Mouse (Mus musculus): Measurements from ENCODE around the gene Ppp1r3e. TPM values are rescaled to one million over a fixed set of nuclear protein-coding genes. Genes with fewer than 3 reads are reported as not detected.
A peak's percentile ranks its signal among the peaks of the same experiment; 100 is the strongest.

Gene Ppp1r3e
- polyA plus RNA-seq, 1 experiment, result 22.1 TPM

- peak; percentile 54; the same call in 1 of the 2 replicates for TF ChIP-seq POLR2A (IDR thresholded peaks at IDR 0.05; ENCODE audit: borderline replicate concordance, insufficient read depth, low read length)
- no peak for TF ChIP-seq CTCF (IDR thresholded peaks at IDR 0.05; ENCODE audit: borderline replicate concordance, insufficient read depth, low read depth, low read length)
- no peaks in the 10 kb centered on the region for H3K27me3 ChIP-seq (ENCODE audit: control insufficient read depth, insufficient read depth, low read length)
- 1% methylated on average over 38 of the region's 38 CpGs for WGBS
- DNase-seq, result peak; percentile 99 to 100
- no peak overlapping the region for H3K27ac ChIP-seq (ENCODE audit: insufficient read depth, low read length)
- no peaks in the 10 kb centered on the region for H3K4me1 ChIP-seq (ENCODE audit: control insufficient read depth, insufficient read depth, low read length)
- peak overlapping the region; percentile 50 for H3K4me3 ChIP-seq (replicated peaks; ENCODE audit: insufficient read depth, low read depth, low read length)
These were observed 16.4 kb upstream of the Ppp1r3e start for GRCm38 (mm10) chr14:54893651-54894181.

DNA sequence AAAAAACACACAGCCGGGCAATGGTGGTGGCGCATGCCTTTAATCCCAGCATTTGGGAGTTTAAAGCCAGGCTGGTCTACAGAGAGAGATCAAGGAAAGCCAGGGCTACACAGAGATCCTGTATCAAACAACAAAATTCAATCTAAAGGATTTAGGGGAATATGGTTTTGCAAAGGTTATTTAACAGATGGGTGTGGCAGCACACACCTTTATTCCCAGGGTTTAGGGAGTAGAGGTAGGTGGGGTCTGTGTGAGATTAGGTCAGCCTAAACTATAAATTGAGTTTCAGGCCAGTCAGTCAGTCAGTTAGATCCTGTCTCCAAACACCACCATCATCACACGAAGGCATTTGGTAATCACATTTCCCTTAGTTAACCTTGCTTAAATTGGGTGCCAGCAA, 14.8 kb upstream of the Ppp1r3e start, which contains the start of gene Pabpn1:
TSS of gene Pabpn1 (plus strand) at position 301 of the 400 bp plus-strand sequence.
- no peaks in the 10 kb centered on the region for H3K27me3 ChIP-seq (ENCODE audit: control insufficient read depth, insufficient read depth, low read length)
- peak within 1 kb of the TSS; percentile 50 for H3K4me3 ChIP-seq (replicated peaks; ENCODE audit: insufficient read depth, low read depth, low read length)
- no peak for DNase-seq
- H3K27ac ChIP-seq (ENCODE audit: insufficient read depth, low read length), result no peak within 1 kb of the TSS
- TF ChIP-seq POLR2A (IDR thresholded peaks at IDR 0.05; ENCODE audit: borderline replicate concordance, insufficient read depth, low read length), result no peak
- TF ChIP-seq CTCF (IDR thresholded peaks at IDR 0.05; ENCODE audit: borderline replicate concordance, insufficient read depth, low read depth, low read length), result no peak
- H3K4me1 ChIP-seq (ENCODE audit: control insufficient read depth, insufficient read depth, low read length), result no peaks in the 10 kb centered on the region
- WGBS, result 94% methylated on average over 3 of the region's 3 CpGs

DNA sequence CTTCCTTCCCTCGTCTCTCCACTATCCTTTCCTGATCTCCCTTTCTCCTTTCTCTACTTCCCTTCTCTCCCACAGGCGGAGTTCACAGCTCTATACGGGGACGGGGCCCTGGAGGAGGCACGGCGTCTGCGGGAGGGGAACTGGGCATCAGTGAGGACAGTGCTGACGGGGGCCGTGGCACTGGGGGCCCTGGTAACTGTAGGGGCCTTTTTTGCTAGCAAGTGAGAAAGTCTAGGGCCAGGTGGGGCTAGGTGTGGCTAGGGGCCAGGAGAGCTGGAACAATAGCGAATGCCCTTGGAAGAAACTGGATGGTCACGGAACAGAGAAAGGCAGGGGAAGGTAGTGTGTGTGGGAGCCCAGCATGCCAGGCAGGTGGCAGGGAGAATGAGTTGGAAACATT, 8.0 kb upstream of the Ppp1r3e start:
- peaks cover 7% of the 10 kb centered on the region; the same call in 1 of the 2 replicates for H3K4me1 ChIP-seq (ENCODE audit: control insufficient read depth, insufficient read depth, low read length)
- H3K27me3 ChIP-seq (ENCODE audit: control insufficient read depth, insufficient read depth, low read length), result no peaks in the 10 kb centered on the region
- TF ChIP-seq CTCF (IDR thresholded peaks at IDR 0.05; ENCODE audit: borderline replicate concordance, insufficient read depth, low read depth, low read length), result no peak
- no peak for DNase-seq
- WGBS, result 82% methylated on average over 11 of the region's 11 CpGs
- H3K27ac ChIP-seq (ENCODE audit: insufficient read depth, low read length), result no peak overlapping the region
- H3K4me3 ChIP-seq (replicated peaks; ENCODE audit: insufficient read depth, low read depth, low read length), result no peak overlapping the region

- Histone ChIP-seq H3K4me3 (replicated peaks; ENCODE audit: insufficient read depth, low read depth, low read length) (peak overlapping the region; percentile 89), H3K27me3 (ENCODE audit: control insufficient read depth, insufficient read depth, low read length) (no peaks in the 10 kb centered on the region), H3K27ac (ENCODE audit: insufficient read depth, low read length) (peak overlapping the region; percentile 72), H3K4me1 (ENCODE audit: control insufficient read depth, insufficient read depth, low read length) (peaks cover 7% of the 10 kb centered on the region; the same call in 1 of the 2 replicates)
- WGBS, result 25% methylated on average over 21 of the region's 21 CpGs
- DNase-seq, result no peak
- TF ChIP-seq CTCF (IDR thresholded peaks at IDR 0.05; ENCODE audit: borderline replicate concordance, insufficient read depth, low read depth, low read length) (no peak), POLR2A (IDR thresholded peaks at IDR 0.05; ENCODE audit: borderline replicate concordance, insufficient read depth, low read length) (no peak)
These were observed 6.8 kb upstream of the Ppp1r3e start for GRCm38 (mm10) chr14:54884022-54884712.

DNA sequence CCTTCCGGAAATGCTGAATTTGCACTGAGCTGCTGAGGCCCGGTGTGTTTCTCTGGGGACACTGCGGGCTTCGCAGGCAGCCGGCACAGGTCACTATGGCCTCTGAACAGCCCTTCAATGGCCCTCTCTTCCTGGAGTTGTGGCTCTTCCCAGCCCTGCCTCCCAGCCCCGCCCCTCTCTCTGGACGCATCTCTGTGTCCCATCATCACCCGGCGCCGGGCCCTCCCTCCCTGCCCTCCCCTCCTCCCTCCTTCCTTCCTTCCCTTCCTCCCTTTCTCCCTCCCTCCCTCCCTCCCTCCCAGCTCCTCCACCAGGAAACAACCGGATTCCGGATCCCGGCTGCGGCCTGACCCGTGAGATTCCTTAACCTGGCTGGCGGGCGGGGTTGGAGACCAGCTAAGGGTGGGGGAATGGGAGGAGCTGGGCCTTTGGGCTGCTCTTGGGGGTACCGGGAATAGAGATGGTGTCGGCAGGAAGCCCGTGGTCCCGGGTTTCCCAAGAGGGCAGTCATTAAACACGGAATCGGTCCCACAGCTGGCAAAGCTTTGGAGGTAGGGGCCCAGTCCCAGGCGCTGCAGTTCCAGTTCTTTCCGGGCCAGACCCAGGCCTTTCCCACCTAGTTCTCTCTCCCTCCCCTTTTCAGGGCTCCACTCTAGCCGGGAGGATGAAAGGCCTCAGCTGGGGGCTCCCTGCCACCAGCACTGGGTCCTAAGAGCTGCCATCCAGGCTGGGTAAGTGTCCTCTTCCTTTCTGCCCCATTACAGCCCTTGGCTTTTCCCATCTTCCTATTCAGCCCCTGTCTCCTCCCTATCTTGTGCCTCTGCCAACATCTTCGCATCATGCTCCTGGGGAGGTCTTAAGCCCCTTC, 6.0 kb upstream of the Ppp1r3e start, which contains the start of the genes Bcl2l2 and Gm20521:
TSS of gene Bcl2l2 (plus strand) at position 224 of the 868 bp plus-strand sequence.
TSS of gene Gm20521 (plus strand) at position 288 of the 868 bp plus-strand sequence.
- Histone ChIP-seq H3K27me3 (ENCODE audit: control insufficient read depth, insufficient read depth, low read length) (no peaks in the 10 kb centered on the region), H3K4me3 (replicated peaks; ENCODE audit: insufficient read depth, low read depth, low read length) (peak within 1 kb of the TSS; percentile 89), H3K4me1 (ENCODE audit: control insufficient read depth, insufficient read depth, low read length) (peaks cover 7% of the 10 kb centered on the region; the same call in 1 of the 2 replicates), H3K27ac (ENCODE audit: insufficient read depth, low read length) (peak within 1 kb of the TSS; percentile 86)
- DNase-seq, result peak; percentile 83 to 87
- TF ChIP-seq CTCF (IDR thresholded peaks at IDR 0.05; ENCODE audit: borderline replicate concordance, insufficient read depth, low read depth, low read length), result no peak
- peak; percentile 77; the same call in 1 of the 2 replicates for TF ChIP-seq POLR2A (IDR thresholded peaks at IDR 0.05; ENCODE audit: borderline replicate concordance, insufficient read depth, low read length)
- WGBS, result under 1% methylated on average over 26 of the region's 27 CpGs

GRCm38 (mm10) chr14:54876539-54877047, 757 bp downstream of the Ppp1r3e start:
- Histone ChIP-seq H3K27ac (ENCODE audit: insufficient read depth, low read length) (peak overlapping the region; percentile 96), H3K27me3 (ENCODE audit: control insufficient read depth, insufficient read depth, low read length) (no peaks in the 10 kb centered on the region), H3K4me1 (ENCODE audit: control insufficient read depth, insufficient read depth, low read length) (no peaks in the 10 kb centered on the region), H3K4me3 (replicated peaks; ENCODE audit: insufficient read depth, low read depth, low read length) (peak overlapping the region; percentile 81)
- TF ChIP-seq POLR2A (IDR thresholded peaks at IDR 0.05; ENCODE audit: borderline replicate concordance, insufficient read depth, low read length), result peak; percentile 96
- TF ChIP-seq CTCF (IDR thresholded peaks at IDR 0.05; ENCODE audit: borderline replicate concordance, insufficient read depth, low read depth, low read length), result no peak
- under 1% methylated on average over 69 of the region's 72 CpGs for WGBS
- DNase-seq, result peak; percentile 95 to 96

- H3K27me3 ChIP-seq (ENCODE audit: control insufficient read depth, insufficient read depth, low read length), result no peaks in the 10 kb centered on the region
- H3K4me1 ChIP-seq (ENCODE audit: control insufficient read depth, insufficient read depth, low read length), result no peaks in the 10 kb centered on the region
- no peak for TF ChIP-seq CTCF (IDR thresholded peaks at IDR 0.05; ENCODE audit: borderline replicate concordance, insufficient read depth, low read depth, low read length)
- no peak for TF ChIP-seq POLR2A (IDR thresholded peaks at IDR 0.05; ENCODE audit: borderline replicate concordance, insufficient read depth, low read length)
- WGBS, result 1% methylated on average over 36 of the region's 36 CpGs
- peak overlapping the region; percentile 81 for H3K4me3 ChIP-seq (replicated peaks; ENCODE audit: insufficient read depth, low read depth, low read length)
- no peak for DNase-seq
- peak overlapping the region; percentile 96 for H3K27ac ChIP-seq (ENCODE audit: insufficient read depth, low read length)
These were observed 1.4 kb downstream of the Ppp1r3e start for GRCm38 (mm10) chr14:54875844-54876538.

Data from cerebellum, adult 2 months (tissue).